Mouse (Mus musculus) brain, embryonic 14.5 days (tissue): ENCODE results near the gene H13. TPM values are rescaled to one million over a fixed set of nuclear protein-coding genes. Genes with fewer than 3 reads are reported as not detected.
"Not testable (repeated sequence)": the region's sequence is repeated elsewhere in the genome, so short reads cannot be mapped to it uniquely, and the experiment has no call there.

Experiments
- DNase-seq: peaks from one replicate; pipeline ENCODE4 v3.0.0-alpha.2; 2011; ENCODE audit warnings: low read depth
- CTCF ChIP-seq: fragments of 200-500 bp; IDR thresholded peaks from 2 replicates; pipeline ENCODE4 v1.5.1; 2012; ENCODE audit warnings: inconsistent platforms, mild to moderate bottlenecking, moderate library complexity, borderline replicate concordance; ENCODE audit not compliant: insufficient read depth, insufficient read length; ENCODE audit errors: extremely low read depth
- POLR2A ChIP-seq: fragments of 200-500 bp; IDR thresholded peaks from 2 replicates; pipeline ENCODE4 v1.6.1; 2012; ENCODE audit warnings: mild to moderate bottlenecking, inconsistent platforms, borderline replicate concordance; ENCODE audit not compliant: poor library complexity, insufficient read depth, insufficient read length, severe bottlenecking; ENCODE audit errors: extremely low read depth
- polyA plus RNA-seq: library from polyadenylated mRNA; depleted of rRNA; stranded (reverse); fragments of >200 nt; gene quantifications from 2 replicates; pipeline ENCODE4 v1.2.3, GENCODE M21; 2012

H13 gene
- polyA plus RNA-seq, 1 experiment, result 188 TPM

- TF ChIP-seq POLR2A (no peak), CTCF (no peak)
- no peak for DNase-seq
Measured at GRCm38 (mm10) chr2:152634311-152634710, 35.0 kb upstream of the H13 start.

- TF ChIP-seq CTCF (no peak), POLR2A (no peak)
- no peak for DNase-seq
Measured at GRCm38 (mm10) chr2:152636246-152637005, 32.8 kb upstream of the H13 start.

GRCm38 (mm10) chr2:152637006-152637322 is 32.3 kb upstream of the H13 start:
- TF ChIP-seq CTCF (no peak), POLR2A (no peak)
- no peak for DNase-seq

GRCm38 (mm10) chr2:152637381-152637780 is 31.9 kb upstream of the H13 start:
- TF ChIP-seq CTCF (no peak), POLR2A (no peak)
- DNase-seq, result no peak

- TF ChIP-seq POLR2A (no peak), CTCF (no peak)
- no peak for DNase-seq
Measured at GRCm38 (mm10) chr2:152638865-152639264, 30.4 kb upstream of the H13 start.

GRCm38 (mm10) chr2:152639406-152640113 is 29.7 kb upstream of the H13 start:
- DNase-seq, result peak; percentile 36

GRCm38 (mm10) chr2:152652901-152653620 is 16.2 kb upstream of the H13 start:
- no peak for TF ChIP-seq POLR2A
- no peak for TF ChIP-seq CTCF
- no peak for DNase-seq

More at GRCm38 (mm10) chr2:152639406-152640113, 29.7 kb upstream of the H13 start:
- TF ChIP-seq POLR2A (no peak), CTCF (no peak)

- TF ChIP-seq CTCF (no peak), POLR2A (no peak)
- DNase-seq, result peak; percentile 96
Measured at GRCm38 (mm10) chr2:152653874-152654715, 15.2 kb upstream of the H13 start.

GRCm38 (mm10) chr2:152657398-152657797 is 11.9 kb upstream of the H13 start:
- TF ChIP-seq POLR2A (no peak), CTCF (peak; percentile 26; the same call in 1 of the 2 replicates)
- no peak for DNase-seq

- TF ChIP-seq CTCF, result no peak
- TF ChIP-seq POLR2A, result no peak
- no peak for DNase-seq
Measured at GRCm38 (mm10) chr2:152661163-152661562, 8.1 kb upstream of the H13 start.

- not testable (repeated sequence) for DNase-seq
Measured at GRCm38 (mm10) chr2:152666191-152666590, 3.1 kb upstream of the H13 start.
